Mouse (Mus musculus): ENCODE measurements at regions not wholly inside any gene's neighbourhood (a gene's known extent, or its start where the extent isn't known, plus 50 kb on each side); places are given as distances from the start of the nearest gene placed in this dataset.

GRCm38 (mm10) chr15:62641051-62641710, 1203.8 kb downstream of the Gsdmc2 start:
- Histone ChIP-seq H3K27ac (ENCODE audit: low read length) (no peak overlapping the region), H3K9me3 (ENCODE audit: control insufficient read depth, low read length) (no peaks in the 10 kb centered on the region), H3K36me3 (ENCODE audit: control insufficient read depth, insufficient read depth, low read length) (no peaks in the 10 kb centered on the region), H3K4me3 (ENCODE audit: low read length) (no peak overlapping the region), H3K4me1 (replicated peaks; ENCODE audit: control insufficient read depth, insufficient read depth, low read length) (no peaks in the 10 kb centered on the region), H3K27me3 (ENCODE audit: control insufficient read depth, insufficient read depth, low read depth, low read length) (no peaks in the 10 kb centered on the region), H3K4me2 (ENCODE audit: low read depth, low read length) (no peak overlapping the region), H3K9ac (ENCODE audit: low read length) (no peak overlapping the region)
- ATAC-seq (ENCODE audit: low read depth), result no peak
- 70% methylated on average over 7 of the region's 7 CpGs for WGBS

GRCm38 (mm10) chr15:62625406-62625805, 1219.6 kb downstream of the Gsdmc2 start:
- ATAC-seq (ENCODE audit: low read depth), result no peak
- Histone ChIP-seq H3K36me3 (ENCODE audit: control insufficient read depth, insufficient read depth, low read length) (no peaks in the 10 kb centered on the region), H3K4me1 (replicated peaks; ENCODE audit: control insufficient read depth, insufficient read depth, low read length) (no peaks in the 10 kb centered on the region), H3K27me3 (ENCODE audit: control insufficient read depth, insufficient read depth, low read depth, low read length) (no peaks in the 10 kb centered on the region), H3K27ac (ENCODE audit: low read length) (no peak overlapping the region), H3K9me3 (ENCODE audit: control insufficient read depth, low read length) (no peaks in the 10 kb centered on the region), H3K4me3 (ENCODE audit: low read length) (no peak overlapping the region), H3K4me2 (ENCODE audit: low read depth, low read length) (no peak overlapping the region), H3K9ac (ENCODE audit: low read length) (no peak overlapping the region)
- 90% methylated on average over 7 of the region's 7 CpGs for WGBS

GRCm38 (mm10) chr15:62616042-62616441, 1228.9 kb downstream of the Gsdmc2 start:
- Histone ChIP-seq H3K9ac (ENCODE audit: low read length) (no peak overlapping the region), H3K9me3 (ENCODE audit: control insufficient read depth, low read length) (no peaks in the 10 kb centered on the region), H3K36me3 (ENCODE audit: control insufficient read depth, insufficient read depth, low read length) (no peaks in the 10 kb centered on the region), H3K4me1 (replicated peaks; ENCODE audit: control insufficient read depth, insufficient read depth, low read length) (no peaks in the 10 kb centered on the region), H3K27ac (ENCODE audit: low read length) (no peak overlapping the region), H3K27me3 (ENCODE audit: control insufficient read depth, insufficient read depth, low read depth, low read length) (no peaks in the 10 kb centered on the region), H3K4me3 (ENCODE audit: low read length) (no peak overlapping the region), H3K4me2 (ENCODE audit: low read depth, low read length) (no peak overlapping the region)
- 89% methylated on average over 5 of the region's 5 CpGs for WGBS
- no peak for ATAC-seq (ENCODE audit: low read depth)

GRCm38 (mm10) chr15:62596735-62597134, 1248.2 kb downstream of the Gsdmc2 start:
- Histone ChIP-seq H3K4me3 (ENCODE audit: low read length) (no peak overlapping the region), H3K9me3 (ENCODE audit: control insufficient read depth, low read length) (no peaks in the 10 kb centered on the region), H3K4me1 (replicated peaks; ENCODE audit: control insufficient read depth, insufficient read depth, low read length) (no peaks in the 10 kb centered on the region; the same call in 1 of the 2 replicates), H3K9ac (ENCODE audit: low read length) (no peak overlapping the region), H3K27me3 (ENCODE audit: control insufficient read depth, insufficient read depth, low read depth, low read length) (no peaks in the 10 kb centered on the region), H3K4me2 (ENCODE audit: low read depth, low read length) (no peak overlapping the region), H3K27ac (ENCODE audit: low read length) (no peak overlapping the region), H3K36me3 (ENCODE audit: control insufficient read depth, insufficient read depth, low read length) (no peaks in the 10 kb centered on the region)
- ATAC-seq (ENCODE audit: low read depth), result no peak

- Histone ChIP-seq H3K36me3 (ENCODE audit: control insufficient read depth, insufficient read depth, low read length) (no peaks in the 10 kb centered on the region), H3K9ac (ENCODE audit: low read length) (no peak overlapping the region), H3K9me3 (ENCODE audit: control insufficient read depth, low read length) (no peaks in the 10 kb centered on the region), H3K4me3 (ENCODE audit: low read length) (no peak overlapping the region), H3K27me3 (ENCODE audit: control insufficient read depth, insufficient read depth, low read depth, low read length) (no peaks in the 10 kb centered on the region), H3K4me2 (ENCODE audit: low read depth, low read length) (no peak overlapping the region), H3K27ac (ENCODE audit: low read length) (no peak overlapping the region), H3K4me1 (replicated peaks; ENCODE audit: control insufficient read depth, insufficient read depth, low read length) (no peaks in the 10 kb centered on the region; the same call in 1 of the 2 replicates)
- ATAC-seq (ENCODE audit: low read depth), result no peak
- WGBS, result 62% methylated on average over 3 of the region's 3 CpGs
These were observed 1256.4 kb downstream of the Gsdmc2 start for GRCm38 (mm10) chr15:62588580-62588979.

- Histone ChIP-seq H3K9me3 (ENCODE audit: control insufficient read depth, low read length) (no peaks in the 10 kb centered on the region), H3K4me3 (ENCODE audit: low read length) (no peak overlapping the region), H3K4me2 (ENCODE audit: low read depth, low read length) (no peak overlapping the region), H3K36me3 (ENCODE audit: control insufficient read depth, insufficient read depth, low read length) (no peaks in the 10 kb centered on the region), H3K4me1 (replicated peaks; ENCODE audit: control insufficient read depth, insufficient read depth, low read length) (no peaks in the 10 kb centered on the region), H3K27ac (ENCODE audit: low read length) (no peak overlapping the region), H3K27me3 (ENCODE audit: control insufficient read depth, insufficient read depth, low read depth, low read length) (no peaks in the 10 kb centered on the region), H3K9ac (ENCODE audit: low read length) (no peak overlapping the region)
- ATAC-seq (ENCODE audit: low read depth), result no peak
- WGBS, result 58% methylated on average over 3 of the region's 3 CpGs
These were observed 1266.2 kb downstream of the Gsdmc2 start for GRCm38 (mm10) chr15:62578788-62579187.

GRCm38 (mm10) chr15:62575791-62576190, 1269.2 kb downstream of the Gsdmc2 start:
- Histone ChIP-seq H3K27ac (ENCODE audit: low read length) (no peak overlapping the region), H3K27me3 (ENCODE audit: control insufficient read depth, insufficient read depth, low read depth, low read length) (no peaks in the 10 kb centered on the region), H3K9me3 (ENCODE audit: control insufficient read depth, low read length) (no peaks in the 10 kb centered on the region), H3K4me1 (replicated peaks; ENCODE audit: control insufficient read depth, insufficient read depth, low read length) (no peaks in the 10 kb centered on the region), H3K36me3 (ENCODE audit: control insufficient read depth, insufficient read depth, low read length) (no peaks in the 10 kb centered on the region), H3K4me3 (ENCODE audit: low read length) (no peak overlapping the region), H3K4me2 (ENCODE audit: low read depth, low read length) (no peak overlapping the region), H3K9ac (ENCODE audit: low read length) (no peak overlapping the region)
- WGBS, result 80% methylated on average over 2 of the region's 2 CpGs
- no peak for ATAC-seq (ENCODE audit: low read depth)

GRCm38 (mm10) chr15:62571803-62572202, 1273.2 kb downstream of the Gsdmc2 start:
- Histone ChIP-seq H3K4me2 (ENCODE audit: low read depth, low read length) (no peak overlapping the region), H3K4me3 (ENCODE audit: low read length) (no peak overlapping the region), H3K36me3 (ENCODE audit: control insufficient read depth, insufficient read depth, low read length) (no peaks in the 10 kb centered on the region), H3K27me3 (ENCODE audit: control insufficient read depth, insufficient read depth, low read depth, low read length) (no peaks in the 10 kb centered on the region), H3K9me3 (ENCODE audit: control insufficient read depth, low read length) (no peaks in the 10 kb centered on the region), H3K4me1 (replicated peaks; ENCODE audit: control insufficient read depth, insufficient read depth, low read length) (no peaks in the 10 kb centered on the region), H3K27ac (ENCODE audit: low read length) (no peak overlapping the region), H3K9ac (ENCODE audit: low read length) (no peak overlapping the region)
- 71% methylated on average over 7 of the region's 7 CpGs for WGBS
- no peak for ATAC-seq (ENCODE audit: low read depth)

GRCm38 (mm10) chr15:62568788-62569713, 1275.9 kb downstream of the Gsdmc2 start:
- ATAC-seq (ENCODE audit: low read depth), result no peak
- no peak overlapping the region for H3K27ac ChIP-seq (ENCODE audit: low read length)
- WGBS, result 54% methylated on average over 7 of the region's 7 CpGs
- no peaks in the 10 kb centered on the region for H3K4me1 ChIP-seq (replicated peaks; ENCODE audit: control insufficient read depth, insufficient read depth, low read length)
- H3K4me2 ChIP-seq (ENCODE audit: low read depth, low read length), result no peak overlapping the region
- no peak overlapping the region for H3K4me3 ChIP-seq (ENCODE audit: low read length)
- H3K36me3 ChIP-seq (ENCODE audit: control insufficient read depth, insufficient read depth, low read length), result no peaks in the 10 kb centered on the region
- H3K9me3 ChIP-seq (ENCODE audit: control insufficient read depth, low read length), result no peaks in the 10 kb centered on the region
- no peaks in the 10 kb centered on the region for H3K27me3 ChIP-seq (ENCODE audit: control insufficient read depth, insufficient read depth, low read depth, low read length)
- no peak overlapping the region for H3K9ac ChIP-seq (ENCODE audit: low read length)

Data from lung, embryonic 16.5 days (tissue).